Mouse (Mus musculus) heart, embryonic 14.5 days (tissue): Measurements from ENCODE around the gene Ccdc191. TPM values are rescaled to one million over a fixed set of nuclear protein-coding genes. Genes with fewer than 3 reads are reported as not detected.
A peak's percentile ranks its signal among the peaks of the same experiment; 100 is the strongest.

ENCODE experiments used
- ATAC-seq: fragments of 200-750 bp; cut with Nextera tagmentation; 2 replicates; pipeline ENCODE4 v1.8.0; 2017; ENCODE audit warnings: low read depth, moderate TSS enrichment; ENCODE audit not compliant: insufficient number of reproducible peaks, insufficient read depth, low FRiP score
- H3K27ac ChIP-seq, 2 experiments: fragments of 200-500 bp in 1 of 2; fragments of 300-500 bp in 1 of 2; sonication (generic) in 1 of 2; replicated peaks in 1 of 2; 2 replicates each; pipeline ENCODE4 v1.5.1; 2012 to 2014; ENCODE audit warnings: low read depth in 2 of 2, low read length in 2 of 2, control low read depth in 1 of 2, mild to moderate bottlenecking in 1 of 2, mixed read lengths in 1 of 2; ENCODE audit not compliant: control insufficient read depth in 1 of 2, insufficient read depth in 1 of 2
- H3K27me3 ChIP-seq: fragments of 300-500 bp; sonication (generic); 2 replicates; pipeline ENCODE4 v1.6.1; 2014; ENCODE audit warnings: mild to moderate bottlenecking, low read length, control low read depth; ENCODE audit not compliant: control insufficient read depth, insufficient read depth
- H3K36me3 ChIP-seq: fragments of 300-500 bp; sonication (generic); 2 replicates; pipeline ENCODE4 v1.6.1; 2014; ENCODE audit warnings: mild to moderate bottlenecking, control low read depth, low read length, mixed read lengths; ENCODE audit not compliant: control insufficient read depth, insufficient read depth
- H3K4me1 ChIP-seq, 2 experiments: fragments of 200-500 bp in 1 of 2; fragments of 300-500 bp in 1 of 2; sonication (generic) in 1 of 2; 2 replicates each; pipeline ENCODE4 v1.6.1; 2012 to 2014; ENCODE audit warnings: low read length in 2 of 2, control low read depth in 1 of 2, mixed read lengths in 1 of 2; ENCODE audit not compliant: control insufficient read depth in 2 of 2, insufficient read depth in 2 of 2
- H3K4me2 ChIP-seq: fragments of 300-500 bp; sonication (generic); 2 replicates; pipeline ENCODE4 v1.6.1; 2014; ENCODE audit warnings: mild to moderate bottlenecking, low read length
- H3K4me3 ChIP-seq, 2 experiments: fragments of 200-500 bp in 1 of 2; fragments of 300-500 bp in 1 of 2; sonication (generic) in 1 of 2; 2 replicates each; pipeline ENCODE4 v1.5.1; 2012 to 2014; ENCODE audit warnings: low read length in 2 of 2, mild to moderate bottlenecking in 2 of 2, control low read depth in 1 of 2, low read depth in 1 of 2, moderate library complexity in 1 of 2; ENCODE audit not compliant: control insufficient read depth in 1 of 2, insufficient read depth in 1 of 2
- H3K9ac ChIP-seq: fragments of 300-500 bp; sonication (generic); 2 replicates; pipeline ENCODE4 v1.6.1; 2014; ENCODE audit warnings: mild to moderate bottlenecking, low read length
- H3K9me3 ChIP-seq: fragments of 300-500 bp; sonication (generic); 2 replicates; pipeline ENCODE4 v1.6.1; 2016; ENCODE audit warnings: low read length, control low read depth; ENCODE audit not compliant: control insufficient read depth
- WGBS: fragments of 180-500 bp; shearing (Covaris S2); extraction: QIAGEN DNeasy Blood & Tissue Kit; methylation state at CpG from one replicate; pipeline ENCODE4 v1.1.7; 2014; 5-methylcytosine and 5-hydroxymethylcytosine counted together
- polyA plus RNA-seq: library from polyadenylated mRNA; unstranded; fragments of >200 nt; fragmentation: Nextera tagmentation; extraction: Ambion mirVana; gene quantifications from 2 replicates; pipeline ENCODE4 v1.2.1, GENCODE M21; 2014

The Ccdc191 gene
- polyA plus RNA-seq, 1 experiment from 2014 or later = 6.9 TPM

GRCm38 (mm10) chr16:43971189-43971588 lies 81.6 kb downstream of the Ccdc191 start:
- no peak for ATAC-seq
- WGBS = 93% methylated on average over 11 of the region's 11 CpGs
- Histone ChIP-seq H3K4me1 (no peaks in the 10 kb centered on the region), H3K9me3 (no peaks in the 10 kb centered on the region), H3K4me3 (no peak overlapping the region), H3K9ac (no peak overlapping the region), H3K27ac (no peak overlapping the region), H3K36me3 (peaks cover 5% of the 10 kb centered on the region; the same call in 1 of the 2 replicates), H3K27me3 (no peaks in the 10 kb centered on the region), H3K4me2 (no peak overlapping the region)

- Histone ChIP-seq H3K9me3 (no peaks in the 10 kb centered on the region), H3K27ac (no peak overlapping the region), H3K4me1 (no peaks in the 10 kb centered on the region), H3K27me3 (no peaks in the 10 kb centered on the region), H3K4me2 (no peak overlapping the region), H3K9ac (no peak overlapping the region), H3K36me3 (peaks cover 5% of the 10 kb centered on the region; the same call in 1 of the 2 replicates), H3K4me3 (no peak overlapping the region)
- 91% methylated on average over 9 of the region's 9 CpGs for WGBS
- no peak for ATAC-seq
Observed at GRCm38 (mm10) chr16:43971741-43972140, 82.1 kb downstream of the Ccdc191 start.

GRCm38 (mm10) chr16:43972391-43972790 lies 82.8 kb downstream of the Ccdc191 start:
- WGBS = 84% methylated on average over 2 of the region's 2 CpGs
- no peak overlapping the region for H3K27ac ChIP-seq
- H3K9me3 ChIP-seq = no peaks in the 10 kb centered on the region
- no peaks in the 10 kb centered on the region for H3K4me1 ChIP-seq
- H3K36me3 ChIP-seq = peaks cover 5% of the 10 kb centered on the region; the same call in 1 of the 2 replicates
- no peak overlapping the region for H3K4me3 ChIP-seq
- no peak for ATAC-seq
- no peak overlapping the region for H3K4me2 ChIP-seq
- no peaks in the 10 kb centered on the region for H3K27me3 ChIP-seq
- H3K9ac ChIP-seq = no peak overlapping the region

GRCm38 (mm10) chr16:43973147-43973546 lies 83.5 kb downstream of the Ccdc191 start:
- no peak overlapping the region for H3K27ac ChIP-seq
- peaks cover 5% of the 10 kb centered on the region; the same call in 1 of the 2 replicates for H3K36me3 ChIP-seq
- H3K9me3 ChIP-seq = no peaks in the 10 kb centered on the region
- 81% methylated on average over 11 of the region's 11 CpGs for WGBS
- H3K27me3 ChIP-seq = no peaks in the 10 kb centered on the region; the same call in 1 of the 2 replicates
- H3K4me1 ChIP-seq = no peaks in the 10 kb centered on the region
- H3K4me3 ChIP-seq = no peak overlapping the region
- ATAC-seq = no peak
- no peak overlapping the region for H3K4me2 ChIP-seq
- no peak overlapping the region for H3K9ac ChIP-seq

GRCm38 (mm10) chr16:43973606-43974220 lies 84.1 kb downstream of the Ccdc191 start:
- ATAC-seq = no peak
- WGBS = 80% methylated on average over 22 of the region's 22 CpGs

GRCm38 (mm10) chr16:43979010-43979327 lies 89.4 kb downstream of the Ccdc191 start:
- H3K9ac ChIP-seq = peak overlapping the region; percentile 78

More at GRCm38 (mm10) chr16:43973606-43974220, 84.1 kb downstream of the Ccdc191 start:
- no peaks in the 10 kb centered on the region for H3K9me3 ChIP-seq
- H3K4me1 ChIP-seq = no peaks in the 10 kb centered on the region
- peaks cover under 1% of the 10 kb centered on the region; the same call in 1 of the 2 replicates for H3K36me3 ChIP-seq
- no peaks in the 10 kb centered on the region; the same call in 1 of the 2 replicates for H3K27me3 ChIP-seq
- H3K4me3 ChIP-seq = no peak overlapping the region
- no peak overlapping the region for H3K4me2 ChIP-seq
- no peak overlapping the region for H3K9ac ChIP-seq
- H3K27ac ChIP-seq = no peak overlapping the region

GRCm38 (mm10) chr16:43979328-43980109 lies 89.9 kb downstream of the Ccdc191 start, which contains the start of gene Zdhhc23:
Gene Zdhhc23 (minus strand): TSS chr16:43979791.
- Histone ChIP-seq H3K27ac (no peak within 1 kb of the TSS), H3K9me3 (no peaks in the 10 kb centered on the region), H3K27me3 (no peaks in the 10 kb centered on the region; the same call in 1 of the 2 replicates), H3K4me2 (peak within 1 kb of the TSS; percentile 96), H3K36me3 (no peaks in the 10 kb centered on the region), H3K4me3 (peak within 1 kb of the TSS; percentile 66 to 67), H3K4me1 (0 out of 4 replicates have a peak, but pooled peaks cover 0 to 4% of the 10 kb centered on the region in 2 experiments), H3K9ac (peak within 1 kb of the TSS; percentile 78)
- under 1% methylated on average over 77 of the region's 103 CpGs for WGBS
- ATAC-seq = peak; percentile 35; the same call in 1 of the 2 replicates

More at GRCm38 (mm10) chr16:43979010-43979327, 89.4 kb downstream of the Ccdc191 start:
- H3K4me3 ChIP-seq = peak overlapping the region; percentile 66 to 67
- 21% methylated on average over 7 of the region's 7 CpGs for WGBS
- H3K4me2 ChIP-seq = peak overlapping the region; percentile 96
- H3K36me3 ChIP-seq = no peaks in the 10 kb centered on the region
- H3K27me3 ChIP-seq = no peaks in the 10 kb centered on the region; the same call in 1 of the 2 replicates
- no peaks in the 10 kb centered on the region for H3K9me3 ChIP-seq
- H3K4me1 ChIP-seq = 0 out of 4 replicates have a peak, but pooled peaks cover 0 to 4% of the 10 kb centered on the region in 2 experiments
- ATAC-seq = no peak
- no peak overlapping the region for H3K27ac ChIP-seq
